In genomic region chr9:102836279-102836678, GRCm38 (mm10) we compare ENCODE assay signal across 8 mouse cellular contexts. TPM values are rescaled to one million over a fixed set of nuclear protein-coding genes. Genes with fewer than 3 reads are reported as not detected.
A peak's percentile ranks its signal among the peaks of the same experiment; 100 is the strongest.
DNase-seq lines count a peak whose midpoint lies in the region; ATAC-seq and TF ChIP-seq lines count a peak whose summit lies in the region.

No protein-coding gene starts in this region.

- intact Hi-C loops in heart, adult 2 months (cut with DNase I): no loop called here

- no peaks in the 10 kb centered on the region for H3K27me3 ChIP-seq in heart, adult 2 months (ENCODE audit: control insufficient read depth, insufficient read depth, low read length)
- H3K27me3 ChIP-seq in neural tube, embryonic 11.5 days (ENCODE audit: control insufficient read depth, insufficient read depth, low read length): no peaks in the 10 kb centered on the region
- peaks cover 5% of the 10 kb centered on the region; the same call in 1 of the 2 replicates for H3K27me3 ChIP-seq in liver, embryonic 12.5 days (replicated peaks)

- TF ChIP-seq CTCF in heart, adult 2 months (IDR thresholded peaks at IDR 0.05): no peak

- H3K4me1 ChIP-seq in heart, adult 2 months (ENCODE audit: control insufficient read depth, insufficient read depth, low read length): peaks cover 5% of the 10 kb centered on the region
- H3K4me1 ChIP-seq in neural tube, embryonic 11.5 days (ENCODE audit: control insufficient read depth, insufficient read depth, low read length): peaks cover 22% of the 10 kb centered on the region
- H3K4me1 ChIP-seq in liver, embryonic 12.5 days: peaks cover 58% of the 10 kb centered on the region

- DNase-seq in heart, adult 2 months: no peak
- no peak for DNase-seq in heart, adult 11 months
- DNase-seq in neural tube, embryonic 11.5 days (ENCODE audit: low spot score): no peak
- no peak for DNase-seq in neural tube, embryonic 10.5 days (ENCODE audit: extremely low spot score, low spot score)
- DNase-seq in frontal cortex, adult 2 months (ENCODE audit: extremely low spot score in 1 of 2, low spot score in 1 of 2): no peak
- DNase-seq in embryo, embryonic 11 days: no peak
- no peak for DNase-seq in layer of hippocampus, adult 18-20 months (ENCODE audit: low spot score in 2 of 2)

- H3K4me2 ChIP-seq in neural tube, embryonic 11.5 days (ENCODE audit: low read depth): peak overlapping the region; percentile 47
- peak overlapping the region; percentile 77 for H3K4me2 ChIP-seq in liver, embryonic 12.5 days

- TF ChIP-seq POLR2A in heart, adult 2 months (IDR thresholded peaks at IDR 0.05; ENCODE audit: insufficient read depth, low read depth, low read length): 0 out of 2 replicates have a peak, but pooled peaks have one; percentile 21

- H3K36me3 ChIP-seq in heart, adult 2 months (ENCODE audit: control insufficient read depth, insufficient read depth, low read length): no peaks in the 10 kb centered on the region
- H3K36me3 ChIP-seq in neural tube, embryonic 11.5 days (ENCODE audit: control insufficient read depth, insufficient read depth, low read length): no peaks in the 10 kb centered on the region
- no peaks in the 10 kb centered on the region for H3K36me3 ChIP-seq in liver, embryonic 12.5 days

- H3K9me3 ChIP-seq in neural tube, embryonic 11.5 days (ENCODE audit: control insufficient read depth, low read length): no peaks in the 10 kb centered on the region
- H3K9me3 ChIP-seq in liver, embryonic 12.5 days (replicated peaks): no peaks in the 10 kb centered on the region

- no peaks in the 10 kb centered on the region; the same call in 1 of the 2 replicates for H3K79me2 ChIP-seq in heart, adult 2 months (replicated peaks; ENCODE audit: control insufficient read depth, insufficient read depth, low read length)

- peak overlapping the region; percentile 91 for H3K4me3 ChIP-seq in heart, adult 2 months
- H3K4me3 ChIP-seq in neural tube, embryonic 11.5 days (ENCODE audit: low read depth, low read length): peak overlapping the region; percentile 85
- peak overlapping the region; percentile 88 for H3K4me3 ChIP-seq in liver, embryonic 12.5 days

- 43% methylated on average over 9 of the region's 9 CpGs for WGBS in heart, adult 2 months
- WGBS in neural tube, embryonic 11.5 days: 63% methylated on average over 9 of the region's 9 CpGs
- WGBS in liver, embryonic 12.5 days (ENCODE audit: insufficient replicate concordance): 48% methylated on average over 9 of the region's 9 CpGs

- no peak for TF ChIP-seq EP300 in heart, adult 2 months (IDR thresholded peaks at IDR 0.05; ENCODE audit: insufficient read depth, low read depth, low read length)

- no peak overlapping the region for H3K9ac ChIP-seq in heart, adult 2 months (ENCODE audit: low read depth, low read length)
- no peak overlapping the region for H3K9ac ChIP-seq in neural tube, embryonic 11.5 days (ENCODE audit: low read length)
- H3K9ac ChIP-seq in liver, embryonic 12.5 days: peak overlapping the region; percentile 77; the same call in 1 of the 2 replicates

- ATAC-seq in neural tube, embryonic 11.5 days (ENCODE audit: insufficient read depth, low FRiP score, low TSS enrichment): no peak
- no peak for ATAC-seq in liver, embryonic 12.5 days

- peak overlapping the region; percentile 59 for H3K27ac ChIP-seq in heart, adult 2 months
- no peak overlapping the region for H3K27ac ChIP-seq in neural tube, embryonic 11.5 days (ENCODE audit: low read depth, low read length)
- H3K27ac ChIP-seq in liver, embryonic 12.5 days: no peak overlapping the region

RNA-seq across cellular contexts. Expression of gene Ryk, which starts 1.6 kb away (rescaled TPM):
- 10 to 100 TPM; 38.1 to 39.7 TPM for total RNA-seq in heart, adult 2 months (2021)
- polyA plus RNA-seq in heart, adult 2 months (2012; rRNA removed): 31.5 and 45.1 TPM in 2 replicates
- 41.8 and 42.2 TPM in 2 replicates for polyA plus RNA-seq in neural tube, embryonic 11.5 days (2014; fragmentation: Nextera tagmentation; extraction: Ambion mirVana)
- polyA plus RNA-seq in liver, embryonic 12.5 days (2016; fragmentation: Nextera tagmentation; extraction: Ambion mirVana): 8.3 and 8.4 TPM in 2 replicates
- polyA plus RNA-seq in frontal cortex, adult 2 months (2012; rRNA removed): 36.9 and 38.6 TPM in 2 replicates
- 10 to 100 TPM; 41.2 to 42.7 TPM for total RNA-seq in layer of hippocampus, adult 18-20 months (2021)
